Mouse (Mus musculus) limb, embryonic 11.5 days (tissue): ENCODE data around the gene Aldh1a1. TPM values are rescaled to one million over a fixed set of nuclear protein-coding genes. Genes with fewer than 3 reads are reported as not detected.
"Not testable (repeated sequence)": the region's sequence is repeated elsewhere in the genome, so short reads cannot be mapped to it uniquely, and the experiment has no call there.

Source experiments
- ATAC-seq: fragments of 200-750 bp; cut with Nextera tagmentation; 2 replicates; pipeline ENCODE4 v1.8.0; 2017; ENCODE audit warnings: low read depth; ENCODE audit not compliant: insufficient number of reproducible peaks, low FRiP score, low TSS enrichment
- DNase-seq: peaks from one replicate; pipeline ENCODE4 v3.0.0-alpha.2; 2015; ENCODE audit warnings: low spot score
- H3K27ac ChIP-seq: fragments of 300-500 bp; sonication (generic); replicated peaks from 2 replicates; pipeline ENCODE4 v1.5.1; 2014; ENCODE audit warnings: low read depth, mild to moderate bottlenecking, low read length
- H3K27me3 ChIP-seq: fragments of 300-500 bp; sonication (generic); 2 replicates; pipeline ENCODE4 v1.6.1; 2014; ENCODE audit warnings: mild to moderate bottlenecking, low read length, mixed read lengths; ENCODE audit not compliant: control insufficient read depth, insufficient read depth
- H3K36me3 ChIP-seq: fragments of 300-500 bp; sonication (generic); 2 replicates; pipeline ENCODE4 v1.6.1; 2014; ENCODE audit warnings: mild to moderate bottlenecking, low read length, moderate library complexity, mixed read lengths; ENCODE audit not compliant: control insufficient read depth, insufficient read depth
- H3K4me1 ChIP-seq: fragments of 300-500 bp; sonication (generic); 2 replicates; pipeline ENCODE4 v1.6.1; 2014; ENCODE audit warnings: low read length, mixed read lengths; ENCODE audit not compliant: control insufficient read depth, insufficient read depth
- H3K4me2 ChIP-seq: fragments of 300-500 bp; sonication (generic); 2 replicates; pipeline ENCODE4 v1.6.1; 2014; ENCODE audit warnings: low read depth, mild to moderate bottlenecking, moderate library complexity; ENCODE audit not compliant: severe bottlenecking
- H3K4me3 ChIP-seq: fragments of 300-500 bp; sonication (generic); 2 replicates; pipeline ENCODE4 v1.5.1; 2014; ENCODE audit warnings: low read depth, low read length
- H3K9ac ChIP-seq: fragments of 300-500 bp; sonication (generic); 2 replicates; pipeline ENCODE4 v1.6.1; 2014; ENCODE audit warnings: mild to moderate bottlenecking, low read length
- H3K9me3 ChIP-seq: fragments of 300-500 bp; sonication (generic); 2 replicates; pipeline ENCODE4 v1.6.1; 2016; ENCODE audit warnings: low read length; ENCODE audit not compliant: control insufficient read depth
- WGBS: fragments of 180-500 bp; shearing (Covaris S2); extraction: QIAGEN DNeasy Blood & Tissue Kit; methylation state at CpG from one replicate; pipeline ENCODE4 v1.1.7; 2014; 5-methylcytosine and 5-hydroxymethylcytosine counted together
- polyA plus RNA-seq: library from polyadenylated mRNA; unstranded; fragments of >200 nt; fragmentation: Nextera tagmentation; extraction: Ambion mirVana; gene quantifications from 2 replicates; pipeline ENCODE4 v1.2.1, GENCODE M21; 2014

Gene Aldh1a1
- polyA plus RNA-seq, 1 experiment from 2014 or later = 0.09 TPM

DNA sequence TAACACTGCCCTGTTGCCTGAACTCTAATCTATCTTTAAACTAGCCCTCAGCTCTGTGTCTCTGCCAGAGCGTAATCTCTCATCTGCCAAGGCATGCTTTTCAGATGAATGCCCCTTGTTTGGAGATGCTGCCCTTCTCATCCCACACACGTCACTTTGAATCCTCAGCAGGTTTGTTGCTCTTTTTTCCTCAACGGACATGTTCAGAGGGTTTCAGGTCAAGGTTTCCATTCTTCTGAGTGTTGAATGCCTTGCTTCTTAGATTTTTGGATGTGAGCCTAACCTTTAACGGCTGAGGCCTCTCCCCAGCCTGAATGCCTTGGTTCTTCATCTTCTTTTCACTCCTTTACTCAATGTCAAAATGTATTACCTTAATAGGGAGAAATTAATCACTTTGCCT lies 16.1 kb downstream of the Aldh1a1 start:
- 51% methylated on average over 4 of the region's 4 CpGs for WGBS
- no peaks in the 10 kb centered on the region for H3K4me1 ChIP-seq
- H3K9ac ChIP-seq = no peak overlapping the region
- ATAC-seq = no peak
- H3K36me3 ChIP-seq = no peaks in the 10 kb centered on the region
- no peak overlapping the region for H3K4me2 ChIP-seq
- no peak overlapping the region for H3K27ac ChIP-seq
- H3K4me3 ChIP-seq = no peak overlapping the region
- DNase-seq = no peak
- no peaks in the 10 kb centered on the region for H3K9me3 ChIP-seq
- no peaks in the 10 kb centered on the region for H3K27me3 ChIP-seq

DNA sequence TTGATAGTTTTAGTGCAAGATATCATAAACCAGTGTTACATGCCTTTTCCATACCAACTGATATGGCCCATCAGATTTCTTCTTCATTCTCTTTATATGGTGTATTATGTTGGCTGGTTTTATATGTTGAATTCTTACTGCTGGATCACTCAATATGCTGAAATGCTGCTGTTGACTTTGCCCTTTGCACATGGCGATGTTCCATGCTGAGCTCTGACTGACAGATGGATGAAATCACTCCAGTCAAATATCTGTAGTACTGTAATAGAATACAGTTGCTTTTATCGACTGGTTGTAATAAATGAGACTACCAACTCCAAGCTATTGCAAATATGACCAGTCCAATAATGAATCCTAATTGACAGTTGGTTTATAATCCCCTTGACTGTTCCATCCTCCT lies 19.5 kb downstream of the Aldh1a1 start:
- ATAC-seq (no peak), DNase-seq (no peak)
- Histone ChIP-seq H3K4me3 (no peak overlapping the region), H3K27ac (no peak overlapping the region), H3K36me3 (no peaks in the 10 kb centered on the region), H3K27me3 (no peaks in the 10 kb centered on the region), H3K9ac (no peak overlapping the region), H3K4me1 (no peaks in the 10 kb centered on the region), H3K9me3 (no peaks in the 10 kb centered on the region), H3K4me2 (no peak overlapping the region)
- 96% methylated on average over 2 of the region's 2 CpGs for WGBS

DNA sequence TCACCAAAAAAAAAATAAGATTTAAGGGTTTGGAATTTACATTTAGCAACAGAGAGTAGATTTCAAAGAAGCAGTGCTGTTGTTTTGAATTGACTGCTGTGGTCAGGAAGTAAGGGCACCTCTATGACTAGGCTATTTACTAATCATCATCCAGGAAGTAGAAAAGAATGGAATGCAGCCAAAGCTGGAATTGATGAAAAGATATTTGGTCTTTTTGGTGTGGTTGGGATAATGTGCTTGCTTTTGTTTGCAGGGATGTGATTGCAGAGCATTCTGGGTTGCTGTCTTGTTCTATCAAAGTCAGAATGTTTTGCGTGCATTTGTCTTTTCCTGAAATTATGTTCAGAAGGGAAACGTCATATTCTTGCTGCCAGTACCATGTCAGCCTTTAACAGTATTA lies 20.7 kb downstream of the Aldh1a1 start:
- 96% methylated on average over 2 of the region's 2 CpGs for WGBS

DNA sequence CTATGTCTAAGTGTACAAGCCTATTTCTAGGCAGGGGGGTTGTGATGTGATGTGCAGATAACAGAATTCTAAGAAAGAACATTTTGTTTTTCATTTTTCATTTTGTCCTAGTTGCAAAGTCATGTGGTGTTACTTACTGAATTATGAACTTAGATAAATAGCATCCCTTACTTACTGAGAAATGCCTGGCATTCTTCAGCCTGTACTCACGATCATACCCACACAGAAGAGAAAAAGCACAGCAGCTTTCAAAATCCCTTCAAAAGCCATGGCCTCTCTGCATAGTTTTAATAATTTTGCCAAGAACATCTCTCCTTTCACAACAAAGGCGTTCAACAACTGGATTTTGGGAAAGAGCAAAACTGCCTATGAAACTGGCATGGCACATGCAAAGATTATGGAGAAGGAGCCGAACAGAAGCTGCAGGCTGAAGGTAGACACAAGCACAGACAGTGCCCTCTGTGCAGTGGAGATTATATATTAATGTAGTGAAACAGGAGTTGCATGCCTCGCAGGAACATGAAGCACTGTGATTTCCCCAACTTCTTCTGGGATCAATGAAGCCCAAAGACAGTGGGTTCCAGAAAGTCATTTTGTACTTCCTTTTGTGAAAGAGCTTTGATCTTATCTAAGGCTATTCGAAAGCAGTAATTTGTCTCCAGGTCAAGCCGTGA lies 21.3 kb downstream of the Aldh1a1 start:
- no peak overlapping the region for H3K4me3 ChIP-seq
- H3K9me3 ChIP-seq = no peaks in the 10 kb centered on the region
- H3K4me2 ChIP-seq = no peak overlapping the region
- ATAC-seq = no peak
- no peaks in the 10 kb centered on the region for H3K27me3 ChIP-seq
- H3K27ac ChIP-seq = no peak overlapping the region
- no peak for DNase-seq
- H3K36me3 ChIP-seq = no peaks in the 10 kb centered on the region
- H3K4me1 ChIP-seq = no peaks in the 10 kb centered on the region
- WGBS = 57% methylated on average over 6 of the region's 6 CpGs
- no peak overlapping the region for H3K9ac ChIP-seq

More for the DNA sequence above, 20.7 kb downstream of the Aldh1a1 start:
- H3K4me1 ChIP-seq = no peaks in the 10 kb centered on the region
- H3K9me3 ChIP-seq = no peaks in the 10 kb centered on the region
- no peak overlapping the region for H3K4me2 ChIP-seq
- no peak overlapping the region for H3K4me3 ChIP-seq
- H3K9ac ChIP-seq = no peak overlapping the region
- no peaks in the 10 kb centered on the region for H3K27me3 ChIP-seq
- DNase-seq = no peak
- no peak overlapping the region for H3K27ac ChIP-seq
- ATAC-seq = no peak
- H3K36me3 ChIP-seq = no peaks in the 10 kb centered on the region

GRCm38 (mm10) chr19:20516481-20516880 lies 24.0 kb downstream of the Aldh1a1 start:
- Histone ChIP-seq H3K9ac (no peak overlapping the region), H3K4me1 (no peaks in the 10 kb centered on the region), H3K27me3 (no peaks in the 10 kb centered on the region), H3K27ac (no peak overlapping the region), H3K4me2 (no peak overlapping the region), H3K4me3 (no peak overlapping the region), H3K36me3 (no peaks in the 10 kb centered on the region), H3K9me3 (no peaks in the 10 kb centered on the region)
- DNase-seq (no peak), ATAC-seq (no peak)
- WGBS = 87% methylated on average over 3 of the region's 3 CpGs

DNA sequence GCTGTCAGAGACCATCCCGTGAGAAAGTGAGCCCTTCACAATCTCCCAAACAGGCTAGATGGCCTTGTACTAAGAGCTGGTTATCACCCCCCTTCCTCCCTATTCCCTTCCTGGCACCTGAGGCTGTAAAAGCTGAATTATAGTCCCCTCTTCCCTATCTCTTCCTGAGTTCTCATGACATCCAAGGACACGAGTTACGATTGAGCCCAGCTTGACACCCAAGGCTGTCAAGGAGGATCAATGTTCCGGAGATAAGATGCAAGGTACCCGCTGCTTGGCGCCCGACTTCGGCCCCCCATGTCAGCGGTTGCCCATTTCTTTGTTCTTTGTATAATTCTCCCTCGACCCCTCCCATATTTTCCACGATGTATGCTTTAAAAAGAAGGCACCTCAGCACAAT lies 36.6 kb downstream of the Aldh1a1 start:
- not testable (repeated sequence) for H3K9me3 ChIP-seq, H3K36me3 ChIP-seq, DNase-seq, H3K4me2 ChIP-seq, H3K27ac ChIP-seq, H3K4me3 ChIP-seq, H3K9ac ChIP-seq, H3K4me1 ChIP-seq, ATAC-seq, H3K27me3 ChIP-seq
- WGBS = 88% methylated on average over 11 of the region's 11 CpGs

- Histone ChIP-seq H3K4me2 (no peak overlapping the region), H3K27me3 (no peaks in the 10 kb centered on the region), H3K27ac (no peak overlapping the region), H3K4me3 (no peak overlapping the region), H3K4me1 (no peaks in the 10 kb centered on the region), H3K9ac (no peak overlapping the region), H3K36me3 (no peaks in the 10 kb centered on the region), H3K9me3 (no peaks in the 10 kb centered on the region)
- ATAC-seq (no peak), DNase-seq (no peak)
- 86% methylated on average over 1 of the region's 1 CpGs for WGBS
Observed at GRCm38 (mm10) chr19:20529921-20530696, 37.6 kb downstream of the Aldh1a1 start.

- Histone ChIP-seq H3K27me3 (no peaks in the 10 kb centered on the region), H3K27ac (no peak overlapping the region), H3K4me2 (no peak overlapping the region), H3K4me3 (no peak overlapping the region), H3K9me3 (no peaks in the 10 kb centered on the region), H3K4me1 (no peaks in the 10 kb centered on the region), H3K9ac (no peak overlapping the region), H3K36me3 (no peaks in the 10 kb centered on the region)
- ATAC-seq (no peak), DNase-seq (no peak)
- 81% methylated on average over 7 of the region's 7 CpGs for WGBS
Observed at GRCm38 (mm10) chr19:20536538-20536937, 44.0 kb downstream of the Aldh1a1 start.
